Mouse (Mus musculus) hindbrain, postnatal 0 days (tissue): ENCODE measurements around the gene Ehhadh. TPM values are rescaled to one million over a fixed set of nuclear protein-coding genes. Genes with fewer than 3 reads are reported as not detected.

Experiments
- ATAC-seq: fragments of 200-750 bp; cut with Nextera tagmentation; 2 replicates; pipeline ENCODE4 v1.8.0; 2017; ENCODE audit warnings: mild to moderate bottlenecking, moderate TSS enrichment, moderate library complexity
- DNase-seq: peaks from one replicate; pipeline ENCODE4 v3.0.0-alpha.2; 2015; ENCODE audit warnings: low spot score
- H3K27ac ChIP-seq: fragments of 300-500 bp; sonication (generic); 2 replicates; pipeline ENCODE4 v1.5.1; 2014; ENCODE audit warnings: mild to moderate bottlenecking
- H3K27me3 ChIP-seq: fragments of 300-500 bp; sonication (generic); 2 replicates; pipeline ENCODE4 v1.6.1; 2014; ENCODE audit warnings: low read length, mixed read lengths; ENCODE audit not compliant: insufficient read depth
- H3K36me3 ChIP-seq: fragments of 300-500 bp; sonication (generic); 2 replicates; pipeline ENCODE4 v1.6.1; 2014; ENCODE audit warnings: low read length, mixed read lengths; ENCODE audit not compliant: insufficient read depth
- H3K4me1 ChIP-seq: fragments of 300-500 bp; sonication (generic); 2 replicates; pipeline ENCODE4 v1.6.1; 2014; ENCODE audit warnings: antibody characterized with exemption, low read length, mixed read lengths; ENCODE audit not compliant: insufficient read depth
- H3K4me2 ChIP-seq: fragments of 300-500 bp; sonication (generic); 2 replicates; pipeline ENCODE4 v1.6.1; 2014; ENCODE audit warnings: low read depth, mild to moderate bottlenecking, low read length, moderate library complexity, mixed read lengths
- H3K4me3 ChIP-seq: fragments of 300-500 bp; sonication (generic); 2 replicates; pipeline ENCODE4 v1.5.1; 2014; ENCODE audit warnings: low read length
- H3K9ac ChIP-seq: fragments of 300-500 bp; sonication (generic); replicated peaks from 2 replicates; pipeline ENCODE4 v1.6.1; 2014; ENCODE audit warnings: mild to moderate bottlenecking, low read length, moderate library complexity, mixed read lengths
- H3K9me3 ChIP-seq: fragments of 300-500 bp; sonication (generic); 2 replicates; pipeline ENCODE4 v1.6.1; 2016; ENCODE audit warnings: low read length, mixed read lengths
- CTCF ChIP-seq: IDR thresholded peaks from 2 replicates; pipeline ENCODE4 v1.5.1; 2016; ENCODE audit warnings: antibody characterized with exemption, control low read depth, low read depth
- WGBS: fragments of 180-500 bp; shearing (Covaris S2); extraction: QIAGEN DNeasy Blood & Tissue Kit; methylation state at CpG from one replicate; pipeline ENCODE4 v1.1.7; 2014; 5-methylcytosine and 5-hydroxymethylcytosine counted together
- polyA plus RNA-seq: library from polyadenylated mRNA; unstranded; fragments of >200 nt; fragmentation: Nextera tagmentation; extraction: Ambion mirVana; gene quantifications from 2 replicates; pipeline ENCODE4 v1.2.1, GENCODE M21; 2015
- total RNA-seq: library from RNA; depleted of rRNA; stranded (reverse); fragments of >200 nt; gene quantifications from 2 replicates; pipeline ENCODE4 v1.2.3, GENCODE M21; 2014

Gene Ehhadh
- total and polyA plus RNA-seq, 2 experiments from 2014 or later = 2.2 to 2.6 TPM

- H3K36me3 ChIP-seq = no peaks in the 10 kb centered on the region
- H3K27me3 ChIP-seq = no peaks in the 10 kb centered on the region
- TF ChIP-seq CTCF = no peak
- no peak overlapping the region for H3K4me3 ChIP-seq
- no peaks in the 10 kb centered on the region for H3K4me1 ChIP-seq
- H3K27ac ChIP-seq = no peak overlapping the region
- 83% methylated on average over 5 of the region's 5 CpGs for WGBS
- peak; percentile 64; the same call in 1 of the 2 replicates for ATAC-seq
- no peak overlapping the region for H3K4me2 ChIP-seq
- no peak overlapping the region for H3K9ac ChIP-seq
- DNase-seq = peak; percentile 53
- H3K9me3 ChIP-seq = no peaks in the 10 kb centered on the region
Measured at GRCm38 (mm10) chr16:21742898-21743297, 44.7 kb downstream of the Ehhadh start.

GRCm38 (mm10) chr16:21742191-21742870, 45.3 kb downstream of the Ehhadh start:
- H3K4me3 ChIP-seq = no peak overlapping the region
- DNase-seq (no peak), ATAC-seq (no peak)
- no peak overlapping the region for H3K4me2 ChIP-seq
- H3K9ac ChIP-seq = no peak overlapping the region
- H3K27me3 ChIP-seq = no peaks in the 10 kb centered on the region
- no peak overlapping the region for H3K27ac ChIP-seq
- H3K4me1 ChIP-seq = no peaks in the 10 kb centered on the region
- TF ChIP-seq CTCF = no peak
- no peaks in the 10 kb centered on the region for H3K36me3 ChIP-seq
- WGBS = 77% methylated on average over 5 of the region's 5 CpGs
- no peaks in the 10 kb centered on the region for H3K9me3 ChIP-seq

GRCm38 (mm10) chr16:21741542-21741941, 46.1 kb downstream of the Ehhadh start:
- Histone ChIP-seq H3K36me3 (no peaks in the 10 kb centered on the region), H3K4me2 (no peak overlapping the region), H3K9me3 (no peaks in the 10 kb centered on the region), H3K4me3 (no peak overlapping the region), H3K9ac (no peak overlapping the region), H3K27me3 (no peaks in the 10 kb centered on the region), H3K27ac (no peak overlapping the region), H3K4me1 (no peaks in the 10 kb centered on the region)
- no peak for ATAC-seq
- no peak for TF ChIP-seq CTCF
- 79% methylated on average over 3 of the region's 3 CpGs for WGBS
- DNase-seq = no peak

GRCm38 (mm10) chr16:21735638-21736037, 52.0 kb downstream of the Ehhadh start:
- DNase-seq (no peak), ATAC-seq (no peak)
- Histone ChIP-seq H3K4me3 (no peak overlapping the region), H3K27me3 (no peaks in the 10 kb centered on the region), H3K9me3 (no peaks in the 10 kb centered on the region), H3K36me3 (no peaks in the 10 kb centered on the region), H3K27ac (no peak overlapping the region), H3K9ac (no peak overlapping the region), H3K4me2 (no peak overlapping the region), H3K4me1 (no peaks in the 10 kb centered on the region)
- TF ChIP-seq CTCF = no peak
- WGBS = 92% methylated on average over 1 of the region's 1 CpGs

GRCm38 (mm10) chr16:21727897-21728364, 59.7 kb downstream of the Ehhadh start:
- DNase-seq (peak; percentile 92), ATAC-seq (peak; percentile 66)
- Histone ChIP-seq H3K27ac (no peak overlapping the region), H3K9me3 (no peaks in the 10 kb centered on the region), H3K4me1 (no peaks in the 10 kb centered on the region), H3K4me2 (peak overlapping the region; percentile 41), H3K36me3 (no peaks in the 10 kb centered on the region), H3K4me3 (peak overlapping the region; percentile 27), H3K27me3 (no peaks in the 10 kb centered on the region), H3K9ac (peak overlapping the region; percentile 14; the same call in 1 of the 2 replicates)
- WGBS = 17% methylated on average over 10 of the region's 10 CpGs
- peak; percentile 85 for TF ChIP-seq CTCF

GRCm38 (mm10) chr16:21727421-21727820, 60.2 kb downstream of the Ehhadh start:
- ATAC-seq = no peak
- no peak for TF ChIP-seq CTCF
- Histone ChIP-seq H3K4me1 (no peaks in the 10 kb centered on the region), H3K9me3 (no peaks in the 10 kb centered on the region), H3K4me3 (no peak overlapping the region), H3K27me3 (no peaks in the 10 kb centered on the region), H3K9ac (no peak overlapping the region), H3K36me3 (no peaks in the 10 kb centered on the region), H3K4me2 (no peak overlapping the region), H3K27ac (no peak overlapping the region)
- 90% methylated on average over 3 of the region's 3 CpGs for WGBS
- no peak for DNase-seq

GRCm38 (mm10) chr16:21724261-21724660, 63.3 kb downstream of the Ehhadh start:
- H3K27me3 ChIP-seq = no peaks in the 10 kb centered on the region

More at GRCm38 (mm10) chr16:21724261-21724660, 63.3 kb downstream of the Ehhadh start:
- Histone ChIP-seq H3K4me1 (no peaks in the 10 kb centered on the region), H3K9ac (no peak overlapping the region), H3K36me3 (no peaks in the 10 kb centered on the region), H3K4me2 (no peak overlapping the region), H3K27ac (no peak overlapping the region), H3K4me3 (no peak overlapping the region), H3K9me3 (no peaks in the 10 kb centered on the region)
- WGBS = 79% methylated on average over 1 of the region's 1 CpGs
- TF ChIP-seq CTCF = no peak
- DNase-seq (no peak), ATAC-seq (no peak)
